Mouse (Mus musculus): ENCODE data around the gene Lhfpl2.

DNA sequence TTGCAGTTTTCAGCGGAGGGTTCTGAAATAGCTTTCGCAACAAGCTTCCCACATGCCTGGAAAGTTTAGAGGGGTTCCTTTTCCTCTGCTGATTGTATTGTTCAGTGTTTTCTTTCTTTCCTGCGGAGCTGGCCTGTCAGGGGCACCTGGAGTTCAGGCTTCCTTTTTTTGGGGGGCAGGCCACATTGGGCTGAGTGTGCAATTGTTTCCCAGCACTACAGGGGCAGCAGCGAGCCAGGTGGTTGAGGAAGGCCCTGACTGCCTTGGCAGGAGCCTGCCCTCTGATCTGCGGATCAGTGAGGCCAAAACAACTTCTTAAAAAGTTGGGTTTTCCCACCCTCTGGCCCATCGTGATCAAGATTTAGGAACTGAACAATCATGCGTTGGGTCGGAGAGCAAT, 5.6 kb downstream of the Lhfpl2 start:
- TF ChIP-seq CTCF (IDR thresholded peaks at IDR 0.05; ENCODE audit: low read depth), result peak; percentile 52
- no peak for TF ChIP-seq EP300 (optimal IDR thresholded peaks at IDR 0.05)
